Mouse (Mus musculus): ENCODE data around the gene Rassf6. TPM values are rescaled to one million over a fixed set of nuclear protein-coding genes. Genes with fewer than 3 reads are reported as not detected.

Gene Rassf6
- 1.7 and 1.9 TPM in 2 replicates for polyA plus RNA-seq (2015; fragmentation: Nextera tagmentation; extraction: Ambion mirVana)

- Histone ChIP-seq H3K9ac (peak within 1 kb of the TSS; percentile 59), H3K4me2 (peak within 1 kb of the TSS; percentile 75), H3K9me3 (no peaks in the 10 kb centered on the region), H3K4me3 (peak within 1 kb of the TSS; percentile 39), H3K27me3 (peaks cover 5% of the 10 kb centered on the region; the same call in 1 of the 2 replicates), H3K27ac (replicated peaks) (no peak within 1 kb of the TSS), H3K4me1 (replicated peaks) (peaks cover 9% of the 10 kb centered on the region), H3K36me3 (no peaks in the 10 kb centered on the region)
- peak; percentile 74 for ATAC-seq (ENCODE audit: low read depth)
- 11% methylated on average over 26 of the region's 26 CpGs for WGBS
Measured at GRCm38 (mm10) chr5:90640286-90641217, at the start of gene Rassf6. Rassf6 (minus strand) TSS chr5:90640657.

- H3K4me1 ChIP-seq (replicated peaks) = no peaks in the 10 kb centered on the region
- H3K27ac ChIP-seq (replicated peaks) = no peak overlapping the region
- 89% methylated on average over 8 of the region's 8 CpGs for WGBS
- ATAC-seq (ENCODE audit: low read depth) = no peak
- H3K4me2 ChIP-seq = no peak overlapping the region
- H3K9me3 ChIP-seq = no peaks in the 10 kb centered on the region
- H3K9ac ChIP-seq = no peak overlapping the region
- H3K36me3 ChIP-seq = no peaks in the 10 kb centered on the region
- H3K27me3 ChIP-seq = no peaks in the 10 kb centered on the region
- H3K4me3 ChIP-seq = no peak overlapping the region
Measured at GRCm38 (mm10) chr5:90689426-90690128, 49.1 kb upstream of the Rassf6 start.

GRCm38 (mm10) chr5:90687913-90688312 lies 47.5 kb upstream of the Rassf6 start:
- no peaks in the 10 kb centered on the region for H3K27me3 ChIP-seq
- H3K27ac ChIP-seq (replicated peaks) = no peak overlapping the region
- no peak overlapping the region for H3K4me3 ChIP-seq
- H3K9ac ChIP-seq = no peak overlapping the region
- H3K4me1 ChIP-seq (replicated peaks) = no peaks in the 10 kb centered on the region
- H3K4me2 ChIP-seq = no peak overlapping the region
- no peaks in the 10 kb centered on the region for H3K9me3 ChIP-seq
- no peak for ATAC-seq (ENCODE audit: low read depth)
- no peaks in the 10 kb centered on the region for H3K36me3 ChIP-seq
- 96% methylated on average over 10 of the region's 10 CpGs for WGBS

GRCm38 (mm10) chr5:90684994-90685393 lies 44.5 kb upstream of the Rassf6 start:
- ATAC-seq (ENCODE audit: low read depth) = no peak
- H3K27ac ChIP-seq (replicated peaks) = no peak overlapping the region
- H3K36me3 ChIP-seq = no peaks in the 10 kb centered on the region
- WGBS = 68% methylated on average over 4 of the region's 4 CpGs
- no peaks in the 10 kb centered on the region for H3K9me3 ChIP-seq
- no peak overlapping the region for H3K9ac ChIP-seq
- H3K4me1 ChIP-seq (replicated peaks) = no peaks in the 10 kb centered on the region
- H3K4me3 ChIP-seq = no peak overlapping the region
- H3K4me2 ChIP-seq = no peak overlapping the region
- H3K27me3 ChIP-seq = no peaks in the 10 kb centered on the region

- no peak overlapping the region for H3K27ac ChIP-seq (replicated peaks)
- no peak overlapping the region for H3K9ac ChIP-seq
- WGBS = 91% methylated on average over 4 of the region's 4 CpGs
- H3K27me3 ChIP-seq = no peaks in the 10 kb centered on the region
- H3K4me3 ChIP-seq = no peak overlapping the region
- no peak overlapping the region for H3K4me2 ChIP-seq
- no peaks in the 10 kb centered on the region for H3K36me3 ChIP-seq
- no peaks in the 10 kb centered on the region for H3K4me1 ChIP-seq (replicated peaks)
- no peaks in the 10 kb centered on the region for H3K9me3 ChIP-seq
- no peak for ATAC-seq (ENCODE audit: low read depth)
Measured at GRCm38 (mm10) chr5:90681842-90682241, 41.4 kb upstream of the Rassf6 start.

GRCm38 (mm10) chr5:90677560-90677959 lies 37.1 kb upstream of the Rassf6 start:
- no peak for ATAC-seq (ENCODE audit: low read depth)
- Histone ChIP-seq H3K4me1 (replicated peaks) (no peaks in the 10 kb centered on the region), H3K27ac (replicated peaks) (no peak overlapping the region), H3K4me3 (no peak overlapping the region), H3K4me2 (no peak overlapping the region), H3K36me3 (no peaks in the 10 kb centered on the region), H3K9ac (no peak overlapping the region), H3K27me3 (no peaks in the 10 kb centered on the region), H3K9me3 (no peaks in the 10 kb centered on the region)
- WGBS = 81% methylated on average over 2 of the region's 2 CpGs

- H3K4me2 ChIP-seq = no peak overlapping the region
- H3K27ac ChIP-seq (replicated peaks) = no peak overlapping the region
- ATAC-seq (ENCODE audit: low read depth) = no peak
- no peaks in the 10 kb centered on the region for H3K4me1 ChIP-seq (replicated peaks)
- 66% methylated on average over 8 of the region's 8 CpGs for WGBS
- no peak overlapping the region for H3K9ac ChIP-seq
- H3K36me3 ChIP-seq = no peaks in the 10 kb centered on the region
- H3K27me3 ChIP-seq = no peaks in the 10 kb centered on the region
- no peaks in the 10 kb centered on the region for H3K9me3 ChIP-seq
- H3K4me3 ChIP-seq = no peak overlapping the region
Measured at GRCm38 (mm10) chr5:90661852-90662251, 21.4 kb upstream of the Rassf6 start.

GRCm38 (mm10) chr5:90661436-90661835 lies 21.0 kb upstream of the Rassf6 start:
- H3K9ac ChIP-seq = no peak overlapping the region
- H3K36me3 ChIP-seq = no peaks in the 10 kb centered on the region
- no peak overlapping the region for H3K4me2 ChIP-seq
- H3K4me3 ChIP-seq = no peak overlapping the region
- WGBS = 24% methylated on average over 9 of the region's 9 CpGs
- H3K27ac ChIP-seq (replicated peaks) = no peak overlapping the region
- H3K9me3 ChIP-seq = no peaks in the 10 kb centered on the region
- no peaks in the 10 kb centered on the region for H3K27me3 ChIP-seq
- no peaks in the 10 kb centered on the region for H3K4me1 ChIP-seq (replicated peaks)
- ATAC-seq (ENCODE audit: low read depth) = no peak; the same call in 1 of the 2 replicates

- no peaks in the 10 kb centered on the region for H3K4me1 ChIP-seq (replicated peaks)
- no peak overlapping the region for H3K9ac ChIP-seq
- H3K9me3 ChIP-seq = no peaks in the 10 kb centered on the region
- no peak for ATAC-seq (ENCODE audit: low read depth)
- WGBS = 88% methylated on average over 5 of the region's 5 CpGs
- H3K4me3 ChIP-seq = no peak overlapping the region
- no peaks in the 10 kb centered on the region for H3K27me3 ChIP-seq
- no peak overlapping the region for H3K27ac ChIP-seq (replicated peaks)
- no peak overlapping the region for H3K4me2 ChIP-seq
- no peaks in the 10 kb centered on the region for H3K36me3 ChIP-seq
Measured at GRCm38 (mm10) chr5:90660411-90660810, 20.0 kb upstream of the Rassf6 start.

GRCm38 (mm10) chr5:90656681-90657080 lies 16.2 kb upstream of the Rassf6 start:
- 0 out of 2 replicates have a peak, but pooled peaks have one; percentile 25 for ATAC-seq (ENCODE audit: low read depth)
- 79% methylated on average over 6 of the region's 6 CpGs for WGBS
- no peak overlapping the region for H3K27ac ChIP-seq (replicated peaks)
- no peaks in the 10 kb centered on the region for H3K27me3 ChIP-seq
- no peaks in the 10 kb centered on the region for H3K4me1 ChIP-seq (replicated peaks)
- H3K9ac ChIP-seq = no peak overlapping the region
- H3K36me3 ChIP-seq = no peaks in the 10 kb centered on the region
- H3K4me2 ChIP-seq = no peak overlapping the region
- H3K9me3 ChIP-seq = no peaks in the 10 kb centered on the region
- no peak overlapping the region for H3K4me3 ChIP-seq

GRCm38 (mm10) chr5:90655891-90656290 lies 15.4 kb upstream of the Rassf6 start:
- no peak overlapping the region for H3K4me2 ChIP-seq
- no peak overlapping the region for H3K27ac ChIP-seq (replicated peaks)
- H3K9me3 ChIP-seq = no peaks in the 10 kb centered on the region
- no peaks in the 10 kb centered on the region for H3K27me3 ChIP-seq
- H3K4me3 ChIP-seq = no peak overlapping the region
- no peak overlapping the region for H3K9ac ChIP-seq
- no peaks in the 10 kb centered on the region for H3K4me1 ChIP-seq (replicated peaks)
- ATAC-seq (ENCODE audit: low read depth) = no peak
- WGBS = 72% methylated on average over 13 of the region's 13 CpGs
- H3K36me3 ChIP-seq = no peaks in the 10 kb centered on the region

GRCm38 (mm10) chr5:90654798-90655197 lies 14.3 kb upstream of the Rassf6 start:
- no peaks in the 10 kb centered on the region for H3K27me3 ChIP-seq
- no peak for ATAC-seq (ENCODE audit: low read depth)
- no peak overlapping the region for H3K9ac ChIP-seq
- no peaks in the 10 kb centered on the region for H3K36me3 ChIP-seq
- 80% methylated on average over 5 of the region's 5 CpGs for WGBS
- no peaks in the 10 kb centered on the region for H3K9me3 ChIP-seq
- H3K4me2 ChIP-seq = no peak overlapping the region
- no peak overlapping the region for H3K4me3 ChIP-seq
- no peak overlapping the region for H3K27ac ChIP-seq (replicated peaks)
- H3K4me1 ChIP-seq (replicated peaks) = no peaks in the 10 kb centered on the region
